Mouse (Mus musculus) intestine, postnatal 0 days (tissue): ENCODE measurements at regions not wholly inside any gene's neighbourhood (a gene's known extent, or its start where the extent isn't known, plus 50 kb on each side); places are given as distances from the start of the nearest gene placed in this dataset.

ENCODE experiments used
- ATAC-seq: fragments of 200-750 bp; cut with Nextera tagmentation; 2 replicates; pipeline ENCODE4 v1.8.0; 2017; ENCODE audit warnings: mild to moderate bottlenecking, moderate TSS enrichment, moderate library complexity
- H3K27ac ChIP-seq: fragments of 300-500 bp; sonication (generic); 2 replicates; pipeline ENCODE4 v1.5.1; 2014; ENCODE audit warnings: mild to moderate bottlenecking, low read depth, low read length, moderate library complexity
- H3K27me3 ChIP-seq: fragments of 300-500 bp; sonication (generic); replicated peaks from 2 replicates; pipeline ENCODE4 v1.6.1; 2014; ENCODE audit warnings: low read length, mixed read lengths; ENCODE audit not compliant: control insufficient read depth, insufficient read depth
- H3K36me3 ChIP-seq: fragments of 300-500 bp; sonication (generic); 2 replicates; pipeline ENCODE4 v1.6.1; 2014; ENCODE audit warnings: mild to moderate bottlenecking, moderate library complexity; ENCODE audit not compliant: control insufficient read depth, insufficient read depth
- H3K4me1 ChIP-seq: fragments of 300-500 bp; sonication (generic); replicated peaks from 2 replicates; pipeline ENCODE4 v1.6.1; 2014; ENCODE audit warnings: antibody characterized with exemption, low read length, mixed read lengths; ENCODE audit not compliant: control insufficient read depth, insufficient read depth
- H3K4me2 ChIP-seq: fragments of 300-500 bp; sonication (generic); replicated peaks from 2 replicates; pipeline ENCODE4 v1.6.1; 2014; ENCODE audit warnings: low read depth, mild to moderate bottlenecking, moderate library complexity
- H3K4me3 ChIP-seq: fragments of 300-500 bp; sonication (generic); 2 replicates; pipeline ENCODE4 v1.5.1; 2014; ENCODE audit warnings: low read depth, low read length
- H3K9ac ChIP-seq: fragments of 300-500 bp; sonication (generic); 2 replicates; pipeline ENCODE4 v1.6.1; 2014; ENCODE audit warnings: mild to moderate bottlenecking, low read depth, low read length
- H3K9me3 ChIP-seq: fragments of 300-500 bp; sonication (generic); 2 replicates; pipeline ENCODE4 v1.6.1; 2016; ENCODE audit warnings: mixed run types; ENCODE audit not compliant: control insufficient read depth
- CTCF ChIP-seq: sonication (generic); IDR thresholded peaks from 2 replicates; pipeline ENCODE4 v1.5.1; 2016; ENCODE audit warnings: low read depth, mild to moderate bottlenecking, control low read depth, antibody characterized with exemption, moderate library complexity
- WGBS: fragments of 180-500 bp; shearing (Covaris S2); extraction: QIAGEN DNeasy Blood & Tissue Kit; methylation state at CpG from one replicate; pipeline ENCODE4 v1.1.7; 2014; 5-methylcytosine and 5-hydroxymethylcytosine counted together

- no peak overlapping the region for H3K9ac ChIP-seq
- no peak overlapping the region for H3K4me3 ChIP-seq
- H3K27ac ChIP-seq, result no peak overlapping the region
- no peaks in the 10 kb centered on the region for H3K9me3 ChIP-seq
- TF ChIP-seq CTCF, result no peak
- ATAC-seq, result no peak
- no peaks in the 10 kb centered on the region for H3K4me1 ChIP-seq
- WGBS, result 65% methylated on average over 2 of the region's 2 CpGs
- H3K36me3 ChIP-seq, result no peaks in the 10 kb centered on the region
- H3K4me2 ChIP-seq, result no peak overlapping the region
- no peaks in the 10 kb centered on the region for H3K27me3 ChIP-seq
Observed at GRCm38 (mm10) chr3:150296057-150296710, 1141.5 kb upstream of the Adgrl4 start.

DNA sequence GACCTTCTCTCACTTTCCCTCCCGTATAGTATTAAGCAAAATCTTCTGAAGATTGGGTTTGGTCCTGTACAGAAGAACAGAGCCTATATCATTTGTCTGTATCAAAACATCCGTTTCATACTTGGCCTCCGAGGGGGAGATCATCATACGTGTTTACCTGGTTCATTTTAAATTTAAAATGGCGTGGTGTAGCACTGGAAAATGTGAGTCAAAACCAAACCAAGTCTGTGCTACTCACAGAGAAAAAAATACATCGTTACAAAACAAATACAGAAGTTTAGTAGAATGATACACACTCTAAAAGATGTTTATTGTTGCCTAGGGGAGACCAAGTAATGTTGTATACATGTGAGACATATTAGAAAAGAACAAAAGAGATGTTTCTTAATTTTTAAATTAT is 1108.9 kb upstream of the Adgrl4 start:
- Histone ChIP-seq H3K36me3 (no peaks in the 10 kb centered on the region), H3K9me3 (no peaks in the 10 kb centered on the region), H3K4me2 (no peak overlapping the region), H3K4me3 (no peak overlapping the region), H3K9ac (no peak overlapping the region), H3K27me3 (no peaks in the 10 kb centered on the region), H3K27ac (no peak overlapping the region), H3K4me1 (no peaks in the 10 kb centered on the region)
- ATAC-seq, result no peak
- WGBS, result 79% methylated on average over 6 of the region's 6 CpGs
- TF ChIP-seq CTCF, result no peak

DNA sequence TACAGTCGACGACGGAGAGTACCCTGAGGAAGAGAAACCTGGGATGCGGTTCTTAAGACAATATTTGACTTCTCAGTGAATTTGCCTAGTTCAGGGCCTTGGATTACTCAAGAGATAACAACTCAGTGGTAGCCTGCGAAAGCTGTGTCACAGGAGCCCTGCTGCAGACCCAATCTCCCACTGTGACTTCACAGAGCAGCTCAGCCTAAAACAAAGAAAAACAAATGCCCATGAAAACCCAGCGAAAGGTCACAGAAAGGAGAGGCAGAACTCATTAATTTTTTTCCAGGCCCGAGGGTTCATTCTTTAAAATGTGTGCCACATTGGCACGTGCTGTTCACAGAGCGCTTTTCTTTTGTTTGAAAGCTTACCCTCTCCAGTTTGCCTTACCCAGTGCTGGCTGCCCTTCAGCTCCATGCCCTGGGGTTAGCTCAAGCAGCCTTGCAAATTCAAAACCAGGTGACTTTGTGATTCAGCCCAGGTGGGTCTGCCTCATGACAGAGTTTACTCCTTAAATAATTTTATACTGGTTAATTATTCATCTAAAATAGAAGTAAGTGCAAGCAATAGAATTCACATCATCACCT is 1085.5 kb upstream of the Adgrl4 start:
- H3K36me3 ChIP-seq, result no peaks in the 10 kb centered on the region
- H3K9me3 ChIP-seq, result no peaks in the 10 kb centered on the region
- no peak for TF ChIP-seq CTCF
- H3K9ac ChIP-seq, result no peak overlapping the region
- WGBS, result 37% methylated on average over 9 of the region's 9 CpGs
- no peak overlapping the region for H3K4me3 ChIP-seq
- no peak overlapping the region for H3K4me2 ChIP-seq
- ATAC-seq, result no peak
- H3K4me1 ChIP-seq, result no peaks in the 10 kb centered on the region
- H3K27me3 ChIP-seq, result no peaks in the 10 kb centered on the region
- no peak overlapping the region for H3K27ac ChIP-seq

- no peak for TF ChIP-seq CTCF
- no peak overlapping the region for H3K27ac ChIP-seq
- WGBS, result 43% methylated on average over 3 of the region's 3 CpGs
- no peak for ATAC-seq
- no peak overlapping the region for H3K4me2 ChIP-seq
- no peaks in the 10 kb centered on the region for H3K36me3 ChIP-seq
- no peaks in the 10 kb centered on the region for H3K27me3 ChIP-seq
- H3K9me3 ChIP-seq, result no peaks in the 10 kb centered on the region
- H3K9ac ChIP-seq, result no peak overlapping the region
- H3K4me1 ChIP-seq, result no peaks in the 10 kb centered on the region
- H3K4me3 ChIP-seq, result no peak overlapping the region
Observed at GRCm38 (mm10) chr3:150365766-150366165, 1071.9 kb upstream of the Adgrl4 start.

GRCm38 (mm10) chr3:150384996-150385627 is 1052.6 kb upstream of the Adgrl4 start:
- no peak overlapping the region for H3K27ac ChIP-seq
- ATAC-seq, result no peak
- H3K4me2 ChIP-seq, result no peak overlapping the region
- TF ChIP-seq CTCF, result peak; percentile 80
- no peaks in the 10 kb centered on the region for H3K27me3 ChIP-seq
- no peaks in the 10 kb centered on the region for H3K36me3 ChIP-seq
- no peaks in the 10 kb centered on the region for H3K9me3 ChIP-seq
- 6% methylated on average over 1 of the region's 1 CpGs for WGBS
- H3K9ac ChIP-seq, result no peak overlapping the region
- no peak overlapping the region for H3K4me3 ChIP-seq
- H3K4me1 ChIP-seq, result no peaks in the 10 kb centered on the region

GRCm38 (mm10) chr3:150401694-150402301 is 1035.9 kb upstream of the Adgrl4 start:
- no peak for ATAC-seq

More at GRCm38 (mm10) chr3:150401694-150402301, 1035.9 kb upstream of the Adgrl4 start:
- H3K36me3 ChIP-seq, result no peaks in the 10 kb centered on the region
- no peaks in the 10 kb centered on the region for H3K27me3 ChIP-seq
- no peak overlapping the region for H3K27ac ChIP-seq
- no peak overlapping the region for H3K4me3 ChIP-seq
- TF ChIP-seq CTCF, result no peak
- no peaks in the 10 kb centered on the region for H3K4me1 ChIP-seq
- H3K9me3 ChIP-seq, result no peaks in the 10 kb centered on the region
- 83% methylated on average over 2 of the region's 2 CpGs for WGBS
- no peak overlapping the region for H3K9ac ChIP-seq
- H3K4me2 ChIP-seq, result no peak overlapping the region
